Mouse (Mus musculus) gastrocnemius, postnatal 4 days (tissue): Measurements from ENCODE around the gene Obsl1. TPM values are rescaled to one million over a fixed set of nuclear protein-coding genes. Genes with fewer than 3 reads are reported as not detected.
A peak's percentile ranks its signal among the peaks of the same experiment; 100 is the strongest.

Source experiments
- DNase-seq, 2 experiments: peaks; one replicate each; pipeline ENCODE4 v3.0.0; 2021 to 2022; ENCODE audit warnings: low spot score in 2 of 2, mixed read lengths in 2 of 2
- total RNA-seq, 2 experiments: library from RNA; stranded (reverse); gene quantifications; 2 replicates each; pipeline ENCODE4 v1.2.3; 2021

Gene Obsl1
- total RNA-seq, 2 experiments from 2014 or later, result 203 to 213 TPM

- no peak for DNase-seq
Measured at GRCm38 (mm10) chr1:75456746-75457564, 49.3 kb downstream of the Obsl1 start.

- no peak for DNase-seq
Measured at GRCm38 (mm10) chr1:75455948-75456347, 50.3 kb downstream of the Obsl1 start.

- DNase-seq, result no peak
Measured at GRCm38 (mm10) chr1:75455433-75455832, 50.8 kb downstream of the Obsl1 start.

- no peak for DNase-seq
Measured at GRCm38 (mm10) chr1:75451900-75452299, 54.4 kb downstream of the Obsl1 start.

GRCm38 (mm10) chr1:75450314-75451005 is 55.8 kb downstream of the Obsl1 start, which contains the start of gene Asic4:
Asic4 (plus strand) TSS chr1:75450436.
- DNase-seq, result no peak

GRCm38 (mm10) chr1:75449377-75450135 is 56.7 kb downstream of the Obsl1 start:
- no peak for DNase-seq

- DNase-seq, result no peak
Measured at GRCm38 (mm10) chr1:75448937-75449336, 57.3 kb downstream of the Obsl1 start.

GRCm38 (mm10) chr1:75448052-75448431 is 58.2 kb downstream of the Obsl1 start:
- DNase-seq, result no peak

- no peak for DNase-seq
Measured at GRCm38 (mm10) chr1:75447265-75448051, 58.8 kb downstream of the Obsl1 start.

- DNase-seq, result no peak
Measured at GRCm38 (mm10) chr1:75446656-75447055, 59.6 kb downstream of the Obsl1 start.

GRCm38 (mm10) chr1:75445751-75446611 is 60.3 kb downstream of the Obsl1 start:
- DNase-seq, result peak; percentile 66 to 79

- DNase-seq, result no peak
Measured at GRCm38 (mm10) chr1:75445141-75445701, 61.0 kb downstream of the Obsl1 start.

- DNase-seq, result no peak
Measured at GRCm38 (mm10) chr1:75444208-75444607, 62.0 kb downstream of the Obsl1 start.

GRCm38 (mm10) chr1:75443247-75444024 is 62.8 kb downstream of the Obsl1 start:
- peak in 1 of 2 experiments; percentile 15 for DNase-seq

- peak in 1 of 2 experiments; percentile 17 for DNase-seq
Measured at GRCm38 (mm10) chr1:75442811-75443210, 63.4 kb downstream of the Obsl1 start.

- no peak for DNase-seq
Measured at GRCm38 (mm10) chr1:75442171-75442570, 64.1 kb downstream of the Obsl1 start.

- DNase-seq, result peak in 1 of 2 experiments; percentile 14
Measured at GRCm38 (mm10) chr1:75441471-75441996, 64.7 kb downstream of the Obsl1 start.

- no peak for DNase-seq
Measured at GRCm38 (mm10) chr1:75440661-75441060, 65.6 kb downstream of the Obsl1 start.
